Mouse (Mus musculus) activated CD4-positive, CD25-positive, alpha-beta regulatory T cell, adult 4 months (primary cell): ENCODE data around the gene Tlcd1. TPM values are rescaled to one million over a fixed set of nuclear protein-coding genes. Genes with fewer than 3 reads are reported as not detected.
"Not testable (repeated sequence)": the region's sequence is repeated elsewhere in the genome, so short reads cannot be mapped to it uniquely, and the experiment has no call there.

Source experiments
- ATAC-seq: one replicate; pipeline ENCODE4 v1.8.0; 2017
- polyA plus RNA-seq, 2 experiments: library from polyadenylated mRNA; unstranded; fragments of 100-300 nt; shearing (Covaris generic); gene quantifications; one replicate each; pipeline ENCODE4 v1.2.1; 2017

Gene Tlcd1
- polyA plus RNA-seq, 2 experiments from 2014 or later = 2.3 to 4.3 TPM

DNA sequence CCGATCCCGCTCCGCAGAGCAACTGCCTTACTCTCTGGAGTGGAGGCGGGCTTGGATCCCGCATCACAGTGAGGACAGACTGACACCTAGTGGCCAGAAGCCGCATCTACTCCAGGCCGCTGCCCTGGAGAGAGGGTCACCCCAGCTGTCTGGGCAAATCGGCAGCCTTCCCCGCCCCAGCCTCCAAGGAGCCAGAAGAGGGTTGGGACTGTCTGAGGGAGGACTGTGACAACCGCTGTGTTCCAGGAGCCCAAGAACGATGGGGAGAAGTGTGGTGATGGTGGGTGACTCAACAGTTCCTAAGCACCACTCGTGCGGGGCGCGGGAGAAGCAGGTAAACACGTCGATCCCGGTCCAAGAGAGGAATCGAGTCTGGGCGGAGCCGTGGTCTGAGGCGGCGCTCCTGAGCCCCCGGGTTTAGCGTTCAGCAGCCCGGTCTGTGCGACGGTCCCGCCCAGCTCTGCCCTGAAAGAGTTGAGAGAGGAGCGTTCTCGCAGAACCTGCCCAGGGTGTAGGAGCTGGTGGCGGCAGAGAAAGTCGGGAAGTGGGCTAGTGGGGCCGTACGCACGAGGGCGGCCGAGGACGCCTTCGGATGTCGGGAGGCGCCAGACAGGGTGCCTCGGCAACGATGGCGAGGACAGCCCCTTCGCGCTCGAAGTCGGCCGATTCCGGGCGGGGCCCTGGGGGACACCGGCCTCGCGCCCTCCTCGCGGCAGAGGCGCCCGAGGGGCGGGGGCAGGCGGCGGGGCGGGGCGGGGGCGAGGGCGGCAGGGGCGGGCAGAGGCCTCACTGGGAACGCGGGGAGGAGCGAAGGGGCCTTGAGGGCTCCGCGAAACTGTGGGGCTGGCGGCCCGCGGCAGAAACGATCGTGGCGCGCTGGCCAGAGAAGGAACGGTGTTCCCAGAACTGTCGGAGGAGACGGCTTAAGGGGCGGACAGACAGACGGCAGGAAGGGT, 1.7 kb downstream of the Tlcd1 start:
- peak; percentile 58 for ATAC-seq

DNA sequence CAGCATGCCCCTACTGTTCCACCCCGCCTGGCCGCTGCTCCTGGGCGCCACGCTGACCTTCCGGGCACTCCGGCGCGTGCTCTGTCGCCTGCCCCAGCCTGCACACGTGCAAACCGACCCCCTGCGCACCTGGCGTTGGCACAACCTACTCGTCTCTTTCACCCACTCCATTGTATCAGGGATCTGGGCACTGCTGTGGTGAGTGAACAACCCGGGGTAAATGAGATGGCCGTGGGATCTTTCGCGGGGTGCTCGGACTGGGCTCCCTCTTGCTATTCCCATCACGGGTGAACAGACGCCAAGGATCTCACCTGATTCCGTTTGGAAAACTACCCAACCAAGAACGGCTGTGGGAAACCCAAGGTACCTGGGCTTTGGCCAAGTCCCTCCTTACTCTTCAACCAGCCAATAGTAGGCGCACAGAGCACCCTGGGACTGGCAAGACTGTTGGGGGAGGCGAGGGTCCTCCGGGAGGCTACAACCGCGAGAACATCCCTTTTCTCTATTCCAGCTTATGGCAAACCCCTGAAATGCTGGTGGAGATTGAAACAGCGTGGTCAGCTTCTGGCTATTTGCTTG, 2.4 kb downstream of the Tlcd1 start:
- ATAC-seq = no peak

DNA sequence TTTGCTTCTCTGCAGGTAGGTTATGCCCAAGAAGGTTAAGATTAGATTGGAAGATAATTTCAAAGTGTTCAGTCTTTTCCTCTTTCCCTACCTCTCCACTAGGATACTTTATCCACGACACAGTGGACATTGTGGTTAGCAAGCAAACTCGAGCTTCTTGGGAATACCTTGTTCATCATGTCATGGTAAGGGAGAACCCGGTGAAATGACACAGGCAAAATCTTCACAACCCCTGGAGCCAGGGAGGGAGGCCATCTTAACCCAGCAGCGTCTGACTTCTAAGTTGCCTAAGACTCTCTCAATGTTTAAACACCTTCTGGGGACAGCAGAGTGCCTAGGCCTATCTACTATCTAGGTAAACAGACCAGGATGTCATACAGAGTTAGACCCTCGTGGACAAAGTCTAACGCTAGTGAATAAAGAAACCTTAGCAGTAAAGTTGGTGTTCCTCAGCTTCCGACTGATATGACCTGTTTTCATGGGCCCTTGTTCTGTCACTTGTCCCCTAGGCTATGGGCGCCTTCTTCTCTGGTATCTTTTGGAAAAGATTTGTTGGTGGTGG, 3.0 kb downstream of the Tlcd1 start:
- no peak for ATAC-seq

DNA sequence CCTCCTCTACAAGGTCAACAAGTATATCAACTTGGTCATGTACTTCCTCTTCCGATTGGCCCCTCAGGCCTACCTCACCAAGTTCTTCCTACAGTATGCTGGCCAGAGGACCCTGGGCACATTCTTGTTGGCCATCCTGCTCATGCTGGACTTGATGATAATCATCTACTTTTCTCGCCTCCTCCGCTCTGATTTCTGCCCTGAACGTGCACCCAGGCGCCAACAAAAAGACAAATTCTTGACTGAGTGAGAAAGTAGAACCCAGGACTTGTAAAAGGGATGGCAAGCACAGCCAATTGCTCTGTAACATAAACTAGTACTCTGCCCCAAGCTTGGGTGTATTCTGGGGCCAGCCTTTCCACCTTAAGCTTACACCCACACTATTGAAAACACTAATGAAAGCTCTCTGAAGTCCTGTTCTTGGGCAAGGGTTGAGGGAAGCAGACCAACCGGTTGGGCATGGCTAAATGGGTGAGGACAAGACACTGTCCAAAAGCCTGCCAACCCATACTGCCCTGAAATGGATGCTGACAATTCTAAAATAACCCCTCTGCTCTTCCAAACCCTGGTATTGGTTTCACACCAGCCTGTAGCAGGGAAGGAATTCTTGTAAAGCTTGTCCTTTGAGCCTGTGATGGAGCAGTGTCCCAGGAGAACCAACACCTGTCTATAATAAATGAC, 3.7 kb downstream of the Tlcd1 start:
- no peak for ATAC-seq

DNA sequence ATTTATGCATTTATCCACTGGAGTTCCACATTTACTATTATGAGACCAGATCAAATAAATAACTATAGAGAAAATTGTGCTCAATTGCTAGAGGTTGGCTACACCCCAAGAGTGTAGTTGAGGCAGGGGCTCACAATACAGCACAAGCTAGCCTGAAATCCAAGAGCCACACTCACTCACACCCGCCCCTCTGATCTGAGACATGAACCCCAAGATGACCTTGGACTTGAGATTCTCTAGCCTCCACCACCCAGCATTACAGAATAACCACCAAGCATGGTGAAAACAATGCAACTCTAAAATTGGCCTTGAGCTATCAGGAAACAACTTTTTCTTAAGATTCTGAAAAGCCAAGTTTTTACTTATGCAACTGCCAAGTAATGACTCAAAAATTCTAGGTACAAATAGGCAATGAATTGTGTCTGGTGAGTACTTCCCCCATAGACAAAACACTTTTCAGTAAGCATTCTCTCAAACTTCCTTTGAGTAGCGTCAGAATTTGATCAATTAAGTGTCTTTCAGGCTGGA, 5.4 kb downstream of the Tlcd1 start:
- ATAC-seq = no peak

DNA sequence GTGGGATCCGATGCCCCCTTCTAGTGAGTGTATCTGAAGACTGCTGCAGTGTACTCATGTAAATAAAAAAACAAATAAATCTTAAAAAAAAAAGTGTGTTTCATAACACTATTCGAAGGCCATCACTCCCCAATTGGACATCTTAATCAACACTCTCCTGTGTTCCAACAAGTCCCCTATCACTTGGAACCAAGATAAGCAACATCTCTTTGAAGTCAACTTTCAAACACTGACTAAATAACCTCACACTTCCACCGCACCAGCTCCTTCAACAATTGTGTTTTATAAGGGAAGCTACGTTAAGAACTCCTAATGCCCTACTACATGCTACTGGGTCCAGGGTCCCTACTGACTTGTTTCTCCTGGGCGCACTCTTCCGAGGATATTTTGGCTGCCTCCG, 5.9 kb downstream of the Tlcd1 start:
- no peak for ATAC-seq

DNA sequence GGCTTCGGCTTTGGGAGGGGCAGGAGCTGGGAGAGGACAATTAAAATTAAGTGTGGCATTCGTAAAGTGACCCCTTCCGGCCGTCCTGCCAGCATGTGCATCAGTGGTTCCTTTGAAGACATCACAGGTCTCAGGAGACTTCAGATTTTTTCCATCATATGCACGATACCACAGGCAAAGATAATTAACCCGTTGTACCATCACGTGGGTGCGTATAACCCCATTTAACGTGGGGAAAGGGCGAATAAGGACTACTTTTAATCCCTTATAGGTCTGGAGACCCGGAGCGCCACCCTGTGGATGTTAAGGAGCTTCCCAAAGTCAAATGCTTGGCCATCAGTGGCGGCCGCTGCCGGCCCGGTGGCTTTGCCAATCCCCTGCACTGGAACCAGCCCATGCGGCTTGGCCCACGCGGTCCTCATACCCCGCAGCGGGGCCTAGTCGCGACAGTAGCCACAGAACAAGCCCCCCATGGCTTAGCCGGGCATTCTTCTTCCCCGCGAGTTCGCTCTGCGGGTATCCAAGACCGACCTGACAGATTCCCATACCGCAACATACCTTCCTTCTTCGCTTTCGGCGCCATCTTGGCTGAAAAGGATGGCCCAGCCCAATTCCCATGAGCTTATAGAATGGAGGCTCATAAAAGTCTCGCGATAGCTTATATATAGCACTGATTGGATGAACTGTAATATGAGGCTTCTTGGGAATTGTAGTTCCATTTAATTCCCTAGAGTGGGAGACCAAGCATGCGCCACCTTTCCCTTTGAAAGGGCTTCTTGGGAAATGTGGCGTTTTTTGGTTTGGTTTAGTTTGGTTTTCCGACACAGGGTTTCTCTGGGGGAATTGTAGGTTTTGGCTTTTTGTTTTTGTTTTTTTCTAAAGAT, 6.7 kb downstream of the Tlcd1 start, which contains the start of gene Rpl23a:
Rpl23a (minus strand) TSS at position 624 of the 884 bp plus-strand sequence.
- ATAC-seq = peak; percentile 90

DNA sequence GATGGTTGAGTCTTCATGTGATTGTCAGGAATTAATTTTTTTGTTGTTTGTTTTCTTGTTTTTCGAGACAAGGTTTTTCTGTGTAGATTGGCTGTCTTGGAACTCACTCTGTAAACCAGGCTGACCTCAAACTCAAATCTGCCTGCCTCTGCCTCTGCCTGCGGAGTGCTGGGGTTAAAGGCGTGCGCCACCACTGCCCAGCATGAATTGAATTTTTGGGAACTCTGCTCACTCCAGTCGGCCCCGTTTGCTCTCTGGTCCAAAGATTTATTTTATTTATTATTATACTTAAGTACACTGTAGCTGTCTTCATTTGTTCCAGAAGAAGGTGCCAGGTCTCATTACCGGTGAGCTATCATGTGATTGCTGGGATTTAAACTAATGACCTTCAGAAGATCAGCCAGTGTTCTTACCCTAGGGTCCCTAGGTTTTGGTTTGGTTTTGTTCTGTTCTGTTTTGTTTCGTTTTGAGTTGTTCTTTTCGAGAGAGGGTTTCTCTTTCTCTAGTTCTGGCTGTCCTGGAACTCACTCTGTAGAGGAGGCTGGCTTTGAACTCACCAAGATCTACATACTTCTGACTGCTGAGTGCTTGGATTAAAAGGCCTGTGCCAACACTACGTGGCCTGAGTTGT, 7.5 kb downstream of the Tlcd1 start:
- no peak for ATAC-seq

DNA sequence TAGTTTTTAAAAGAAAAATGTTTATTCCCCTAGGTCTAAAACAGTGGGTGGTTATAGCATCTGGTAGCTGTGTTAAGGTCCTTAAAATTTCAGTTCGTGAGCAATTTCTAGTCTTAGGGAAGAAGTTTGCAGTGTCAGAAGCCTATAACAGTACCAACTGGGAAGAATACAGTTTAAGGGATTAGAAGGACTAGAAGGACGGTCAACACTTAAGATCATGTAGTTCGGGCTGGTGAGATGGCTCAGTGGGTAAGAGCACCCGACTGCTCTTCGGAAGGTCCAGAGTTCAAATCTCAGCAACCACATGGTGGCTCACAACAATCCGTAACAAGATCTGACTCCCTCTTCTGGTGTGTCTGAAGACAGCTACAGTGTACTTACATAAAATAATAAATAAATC, 8.2 kb downstream of the Tlcd1 start:
- not testable (repeated sequence) for ATAC-seq

DNA sequence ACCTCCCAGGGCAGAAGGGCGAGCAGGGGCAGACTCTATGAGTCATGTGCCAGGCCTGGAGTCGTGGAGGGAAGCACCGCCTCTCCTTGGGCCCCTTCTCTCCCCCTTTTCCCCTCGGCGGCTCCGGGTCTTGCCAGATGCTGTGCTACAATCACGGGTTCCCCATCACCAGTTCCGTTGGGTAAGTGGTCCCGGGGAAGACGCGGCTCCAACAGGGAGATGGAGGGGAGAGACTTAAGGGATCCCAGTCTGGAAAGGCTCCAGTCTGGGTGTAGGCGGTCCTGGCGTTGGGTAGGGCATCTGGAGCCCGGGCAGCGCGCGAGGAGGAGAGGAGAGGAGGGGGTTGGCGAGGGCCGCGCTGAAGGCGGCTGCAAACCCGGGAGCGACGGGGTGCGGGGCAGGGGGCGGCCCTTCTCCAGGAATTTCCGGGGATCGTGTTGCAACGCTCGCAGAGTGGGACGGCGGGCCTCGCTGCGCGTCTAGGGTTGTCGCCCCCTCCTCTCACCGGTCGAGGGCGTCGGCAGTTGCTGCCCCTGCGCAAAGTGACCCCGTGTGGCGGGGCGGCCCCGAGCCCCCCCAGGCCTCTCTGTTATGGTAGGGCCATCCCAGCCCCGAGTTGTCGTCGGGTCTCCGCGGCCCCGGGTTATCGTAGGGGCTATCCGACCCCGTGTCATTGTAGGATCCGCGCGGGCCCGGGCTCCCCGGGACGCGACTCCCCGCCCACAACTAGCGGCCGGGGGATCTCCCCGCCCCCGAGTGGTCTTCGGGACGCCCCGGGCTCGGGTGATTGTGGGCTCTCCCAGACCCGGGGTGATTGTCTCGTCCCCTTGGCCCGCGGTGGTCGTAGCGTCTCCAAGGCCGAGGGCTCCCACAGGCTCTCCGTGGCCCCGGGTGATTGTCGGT, 12.1 kb downstream of the Tlcd1 start, which contains the start of gene Rab34:
Rab34 (plus strand) TSS at position 100 of the 903 bp plus-strand sequence.
- no peak for ATAC-seq

DNA sequence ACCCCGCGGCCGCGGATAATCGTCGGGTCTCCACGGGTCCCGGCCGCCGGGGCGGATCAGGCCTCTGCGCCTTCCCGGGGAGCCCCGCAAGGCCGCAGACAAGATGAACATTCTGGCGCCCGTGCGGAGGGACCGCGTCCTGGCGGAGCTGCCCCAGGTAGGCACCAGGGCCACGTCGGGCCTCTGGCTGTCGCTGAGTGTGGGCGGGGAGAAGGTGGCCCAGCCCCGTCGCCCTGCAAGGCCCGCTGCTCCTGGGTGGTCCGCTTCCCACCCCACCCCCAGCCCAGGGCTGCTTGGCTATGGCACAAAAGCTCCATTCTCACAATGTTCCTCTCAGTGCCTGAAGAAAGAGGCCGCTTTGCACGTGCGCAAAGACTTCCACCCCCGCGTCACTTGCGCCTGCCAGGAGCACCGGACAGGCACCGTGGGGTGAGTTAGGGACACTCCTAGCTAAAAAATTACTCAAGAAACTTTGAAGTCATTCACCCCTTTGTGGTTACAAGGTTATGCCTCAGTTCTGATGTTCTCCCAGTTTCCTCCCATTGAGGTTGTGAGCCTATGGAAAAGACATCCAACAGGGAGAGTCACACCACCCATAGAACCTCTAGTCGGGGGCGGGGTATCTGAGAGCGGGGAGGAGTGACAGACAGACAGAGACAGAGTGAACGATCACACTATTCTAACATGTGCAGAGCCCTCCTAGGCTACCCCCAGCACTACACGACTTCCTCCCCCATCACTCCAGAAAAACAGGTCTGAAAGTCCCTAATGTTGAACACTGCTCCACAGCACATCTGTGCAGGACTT, 12.9 kb downstream of the Tlcd1 start:
- no peak for ATAC-seq

DNA sequence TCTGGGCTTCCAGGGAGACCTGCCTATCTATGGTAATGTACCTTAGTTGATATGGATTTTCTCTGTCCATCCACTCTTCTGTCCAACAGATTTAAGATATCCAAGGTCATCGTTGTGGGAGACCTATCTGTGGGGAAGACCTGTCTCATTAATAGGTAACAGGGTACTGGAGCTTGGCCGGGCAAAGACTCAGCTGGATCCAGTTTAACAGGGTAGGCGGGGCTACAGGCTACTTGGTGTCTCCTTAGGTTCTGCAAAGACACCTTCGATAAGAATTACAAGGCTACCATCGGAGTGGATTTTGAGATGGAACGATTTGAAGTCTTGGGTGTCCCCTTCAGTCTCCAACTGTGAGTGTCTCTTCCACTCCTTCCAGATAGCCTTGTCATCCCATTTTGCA, 13.5 kb downstream of the Tlcd1 start:
- no peak for ATAC-seq

DNA sequence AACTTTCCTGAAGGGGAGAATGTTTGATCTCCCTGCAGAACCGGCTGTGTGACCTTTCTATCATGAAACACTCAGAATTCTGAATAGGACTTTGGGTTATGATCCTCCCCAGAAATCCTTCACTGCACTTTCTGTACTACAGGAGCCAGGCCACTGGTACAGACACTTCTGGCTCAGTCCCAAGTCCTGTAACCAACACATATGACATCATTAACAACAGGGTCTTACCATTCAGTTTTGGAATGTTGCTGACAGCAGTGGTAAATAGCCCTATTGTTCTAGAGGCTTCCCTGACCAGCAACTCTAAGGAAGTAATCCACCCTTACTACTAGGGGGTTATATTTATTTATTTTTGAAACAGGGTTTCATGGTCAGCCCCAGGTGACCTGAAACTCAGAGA, 16.6 kb downstream of the Tlcd1 start, which contains the start of gene Proca1:
Proca1 (plus strand) TSS at position 280 of the 400 bp plus-strand sequence.
- ATAC-seq = no peak

DNA sequence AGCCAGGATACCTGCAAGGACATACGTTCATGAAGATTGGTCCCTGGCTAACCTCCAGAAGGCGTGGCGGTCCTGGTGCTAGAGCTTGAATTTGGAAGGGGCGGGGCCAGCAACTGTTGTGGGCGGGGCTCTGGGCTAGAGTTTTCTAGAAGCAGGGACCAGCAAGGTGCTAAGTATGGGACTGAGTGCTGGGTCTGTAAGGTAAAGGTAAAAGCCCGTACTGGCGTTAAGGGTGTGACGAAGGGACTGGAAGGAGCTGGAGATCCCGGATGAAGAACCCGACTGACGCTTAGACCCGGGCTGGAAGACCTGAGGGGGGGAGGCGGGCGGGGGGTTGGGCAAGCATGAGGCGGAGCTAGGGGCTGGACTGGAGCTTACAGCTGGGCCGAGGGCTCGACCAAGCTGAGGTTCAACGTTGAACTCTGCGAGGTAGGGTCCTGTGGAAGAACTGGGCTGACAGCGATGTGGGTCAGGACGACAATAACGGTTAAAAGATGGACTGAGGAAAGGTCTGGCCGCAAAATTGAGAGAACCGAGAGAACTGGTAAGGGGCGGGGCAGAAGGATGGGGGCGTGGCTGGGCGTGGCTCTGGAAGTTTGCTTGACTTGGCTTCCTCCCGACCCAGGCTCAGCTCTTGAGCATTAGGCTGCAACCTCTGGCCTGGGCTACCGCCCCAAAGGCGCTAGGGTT, 18.0 kb downstream of the Tlcd1 start:
- no peak for ATAC-seq

DNA sequence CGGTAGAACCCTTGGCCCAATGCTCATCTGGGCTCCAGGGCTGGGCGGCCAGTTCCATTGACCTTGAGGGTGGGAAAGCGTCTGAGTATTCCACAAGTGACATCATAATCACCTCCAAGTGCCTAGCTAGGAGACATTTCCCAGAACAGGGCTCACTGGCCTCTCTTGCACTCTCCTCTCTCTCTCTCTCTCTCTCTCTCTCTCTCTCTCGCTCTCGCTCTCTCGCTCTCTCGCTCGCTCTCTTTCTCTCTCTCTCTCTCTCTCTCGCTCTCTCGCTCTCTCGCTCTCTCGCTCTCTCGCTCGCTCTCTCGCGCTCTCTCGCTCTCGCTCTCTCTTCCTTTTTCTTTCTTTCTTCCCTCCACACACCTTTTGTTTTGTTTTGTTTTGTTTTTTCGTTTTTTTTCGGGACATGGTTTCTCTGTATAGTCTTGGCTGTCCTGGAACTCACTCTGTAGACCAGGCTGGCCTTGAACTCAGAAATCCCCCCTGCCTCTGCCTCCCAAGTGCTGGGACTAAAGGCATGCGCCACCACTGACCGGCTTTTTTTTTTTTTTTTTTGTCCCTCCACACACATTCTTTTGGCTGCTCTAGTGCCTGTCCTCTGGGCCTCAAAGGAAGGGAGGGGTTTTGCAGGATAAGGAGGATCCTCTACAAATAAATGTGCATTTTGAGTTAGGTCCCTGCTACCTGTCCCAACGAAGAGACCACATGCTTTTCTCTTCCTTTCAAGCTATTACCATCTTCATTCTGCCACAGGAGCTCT, 18.8 kb downstream of the Tlcd1 start:
- no peak for ATAC-seq

DNA sequence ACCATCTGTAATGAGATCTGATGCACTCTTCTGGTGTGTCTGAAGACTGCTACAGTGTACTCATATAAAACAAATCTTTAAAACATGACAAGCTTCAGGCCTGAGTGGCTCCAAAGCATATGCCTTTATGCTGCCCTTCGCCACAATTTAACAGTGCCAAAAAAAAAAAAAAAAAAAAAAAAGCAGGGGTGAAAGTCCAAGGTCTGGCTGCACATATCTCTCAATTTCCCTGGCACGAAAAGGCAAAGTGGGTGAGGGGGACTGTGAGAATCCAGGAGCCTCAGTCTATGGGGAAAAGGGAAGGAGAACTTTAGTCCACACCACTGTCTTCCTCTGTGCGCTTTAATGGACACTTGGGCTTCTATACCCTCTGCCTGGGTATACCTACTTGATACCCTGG, 25.9 kb downstream of the Tlcd1 start:
- no peak for ATAC-seq

DNA sequence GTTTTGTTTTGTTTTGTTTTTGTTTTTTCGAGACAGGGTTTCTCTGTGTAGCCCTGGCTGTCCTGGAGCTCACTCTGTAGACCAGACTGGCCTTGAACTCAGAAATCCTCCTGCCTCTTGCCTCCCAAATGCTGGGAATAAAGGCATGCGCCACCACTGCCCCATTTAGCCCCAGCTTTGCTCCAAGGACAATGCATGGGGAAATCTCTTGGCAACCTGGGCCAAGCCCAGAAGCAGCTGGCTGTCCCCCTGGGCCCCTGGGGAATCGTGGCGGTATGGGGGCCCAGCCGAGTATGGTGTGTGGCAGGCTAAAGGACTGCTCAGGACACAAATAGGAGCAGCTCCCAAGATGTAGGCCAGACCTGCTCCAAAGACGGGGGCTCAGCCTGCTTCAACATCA, 27.8 kb downstream of the Tlcd1 start:
- ATAC-seq = no peak
